Mouse (Mus musculus) liver, adult 2 months (tissue): ENCODE measurements at regions not wholly inside any gene's neighbourhood (a gene's known extent, or its start where the extent isn't known, plus 50 kb on each side); places are given as distances from the start of the nearest gene placed in this dataset.
A peak's percentile ranks its signal among the peaks of the same experiment; 100 is the strongest.

ENCODE experiments used
- DNase-seq: peaks from one replicate; pipeline ENCODE4 v3.0.0-alpha.2; 2011; ENCODE audit warnings: low read depth, low spot score; ENCODE audit errors: extremely low read depth
- H3K27ac ChIP-seq: fragments of 200-500 bp; replicated peaks from 2 replicates; pipeline ENCODE4 v1.5.1; 2012; ENCODE audit warnings: low read depth, mild to moderate bottlenecking, control low read depth, inconsistent platforms, low read length; ENCODE audit not compliant: insufficient read depth
- H3K27me3 ChIP-seq: fragments of 200-500 bp; 2 replicates; pipeline ENCODE4 v1.6.1; 2012; ENCODE audit warnings: mild to moderate bottlenecking, moderate library complexity, low read length, inconsistent platforms; ENCODE audit not compliant: control insufficient read depth, insufficient read depth
- H3K36me3 ChIP-seq: fragments of 200-500 bp; 2 replicates; pipeline ENCODE4 v1.6.1; 2012; ENCODE audit warnings: low read length, inconsistent platforms; ENCODE audit not compliant: control insufficient read depth, insufficient read depth
- H3K4me1 ChIP-seq: fragments of 200-500 bp; 2 replicates; pipeline ENCODE4 v1.6.1; 2011; ENCODE audit warnings: low read length; ENCODE audit not compliant: control insufficient read depth, insufficient read depth
- H3K4me3 ChIP-seq: fragments of 200-500 bp; 2 replicates; pipeline ENCODE4 v1.5.1; 2011; ENCODE audit warnings: low read depth, mild to moderate bottlenecking, control low read depth, low read length, moderate library complexity; ENCODE audit not compliant: insufficient read depth
- H3K79me2 ChIP-seq: fragments of 200-500 bp; 2 replicates; pipeline ENCODE4 v1.6.1; 2012; ENCODE audit warnings: inconsistent platforms, mild to moderate bottlenecking, low read length, moderate library complexity; ENCODE audit not compliant: control insufficient read depth, insufficient read depth
- H3K9ac ChIP-seq: fragments of 200-500 bp; 2 replicates; pipeline ENCODE4 v1.6.1; 2012; ENCODE audit warnings: low read depth, mild to moderate bottlenecking, control low read depth, inconsistent platforms, low read length
- CTCF ChIP-seq: fragments of 200-500 bp; IDR thresholded peaks from 2 replicates; pipeline ENCODE4 v1.5.1; 2011; ENCODE audit warnings: low read depth, low read length, control low read depth
- POLR2A ChIP-seq: fragments of 200-500 bp; IDR thresholded peaks from 2 replicates; pipeline ENCODE4 v1.6.1; 2011; ENCODE audit warnings: low read length, control low read depth; ENCODE audit not compliant: insufficient read depth; ENCODE audit errors: extremely low read depth
- WGBS: fragments of 180-500 bp; shearing (Covaris S2); methylation state at CpG from one replicate; pipeline ENCODE4 v1.1.7; 2018; 5-methylcytosine and 5-hydroxymethylcytosine counted together

DNA sequence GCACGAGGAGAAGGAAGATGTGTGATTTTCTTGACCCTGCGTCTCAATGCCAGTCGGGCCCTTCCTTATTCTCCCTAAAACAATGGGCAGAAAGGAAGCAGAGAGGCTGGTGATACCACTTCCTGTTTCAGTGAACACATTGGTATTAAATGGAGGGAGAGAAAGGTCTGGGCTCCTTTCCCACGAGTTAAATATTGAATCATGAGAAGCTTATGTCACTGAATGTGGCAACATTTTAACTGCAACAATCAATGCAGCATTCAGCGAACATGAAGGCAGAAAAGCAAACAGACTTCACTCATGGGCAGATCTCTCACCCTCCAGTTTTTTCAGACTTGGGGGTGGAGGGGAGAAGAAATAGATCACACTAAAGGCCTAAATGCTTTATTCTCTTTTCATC lies 819.8 kb downstream of the Poteg start:
- no peaks in the 10 kb centered on the region for H3K27me3 ChIP-seq

GRCm38 (mm10) chr8:28284257-28284656 lies 836.8 kb downstream of the Poteg start:
- WGBS: 79% methylated on average over 2 of the region's 2 CpGs
- H3K36me3 ChIP-seq: no peaks in the 10 kb centered on the region
- no peaks in the 10 kb centered on the region; the same call in 1 of the 2 replicates for H3K4me1 ChIP-seq
- H3K27ac ChIP-seq: no peak overlapping the region
- H3K27me3 ChIP-seq: no peaks in the 10 kb centered on the region
- H3K79me2 ChIP-seq: no peaks in the 10 kb centered on the region
- no peak overlapping the region for H3K4me3 ChIP-seq
- DNase-seq: no peak
- TF ChIP-seq POLR2A: no peak
- TF ChIP-seq CTCF: no peak
- H3K9ac ChIP-seq: no peak overlapping the region

More for the DNA sequence above, 819.8 kb downstream of the Poteg start:
- WGBS: 40% methylated on average over 5 of the region's 5 CpGs
- no peak for TF ChIP-seq CTCF
- no peak for TF ChIP-seq POLR2A
- Histone ChIP-seq H3K27ac (no peak overlapping the region), H3K4me3 (no peak overlapping the region), H3K4me1 (peaks cover 6% of the 10 kb centered on the region), H3K79me2 (no peaks in the 10 kb centered on the region), H3K36me3 (no peaks in the 10 kb centered on the region), H3K9ac (no peak overlapping the region)
- DNase-seq: peak; percentile 82

GRCm38 (mm10) chr8:28298896-28299793 lies 851.7 kb downstream of the Poteg start:
- Histone ChIP-seq H3K4me1 (no peaks in the 10 kb centered on the region; the same call in 1 of the 2 replicates), H3K79me2 (no peaks in the 10 kb centered on the region), H3K27ac (no peak overlapping the region), H3K27me3 (no peaks in the 10 kb centered on the region), H3K9ac (no peak overlapping the region), H3K36me3 (no peaks in the 10 kb centered on the region), H3K4me3 (no peak overlapping the region)
- WGBS: 69% methylated on average over 5 of the region's 5 CpGs
- TF ChIP-seq POLR2A (no peak), CTCF (no peak)
- peak; percentile 16 for DNase-seq

DNA sequence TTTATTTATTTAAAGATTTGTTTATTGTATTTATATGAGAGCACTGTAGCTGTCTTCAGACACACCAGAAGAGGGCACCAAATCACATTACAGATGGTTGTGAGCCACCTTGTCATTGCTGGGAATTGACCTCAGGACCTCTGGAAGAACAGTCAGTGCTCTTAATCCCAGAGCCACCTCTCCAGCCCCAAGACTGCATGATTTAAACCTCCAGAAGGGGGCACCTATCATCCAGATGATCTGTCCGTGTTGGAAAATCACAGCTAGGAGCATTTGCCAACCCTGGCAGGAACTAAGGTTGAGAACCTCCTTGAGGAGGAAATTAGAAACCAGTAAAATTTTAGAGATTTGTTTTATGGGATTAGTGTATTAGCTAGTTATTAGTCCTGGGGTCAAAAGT lies 869.6 kb downstream of the Poteg start:
- Histone ChIP-seq H3K4me3 (no peak overlapping the region), H3K36me3 (no peaks in the 10 kb centered on the region), H3K4me1 (no peaks in the 10 kb centered on the region), H3K27ac (no peak overlapping the region), H3K27me3 (no peaks in the 10 kb centered on the region), H3K79me2 (no peaks in the 10 kb centered on the region), H3K9ac (no peak overlapping the region)
- 45% methylated on average over 1 of the region's 1 CpGs for WGBS
- TF ChIP-seq CTCF (no peak), POLR2A (no peak)
- peak; percentile 3 for DNase-seq

DNA sequence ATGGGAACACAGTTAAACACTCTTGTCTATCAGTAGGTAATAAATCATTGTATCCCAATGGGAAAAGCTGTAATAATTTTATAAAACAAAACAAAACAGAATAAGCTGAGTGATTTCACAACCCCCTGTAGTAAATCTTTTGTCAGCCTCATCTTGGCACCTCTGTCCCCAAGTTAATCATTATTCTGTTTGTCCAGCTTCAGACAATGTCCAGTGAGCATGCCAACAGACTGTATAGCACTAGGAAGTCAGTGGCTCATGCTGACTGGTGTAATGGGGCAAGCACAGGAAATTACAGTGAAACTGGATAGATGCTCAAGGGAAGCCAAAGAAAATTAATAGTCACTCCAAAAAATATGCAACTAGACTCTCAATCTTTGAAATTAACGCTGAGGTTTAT lies 885.9 kb downstream of the Poteg start:
- no peaks in the 10 kb centered on the region for H3K4me1 ChIP-seq
- DNase-seq: peak; percentile 5
- H3K79me2 ChIP-seq: no peaks in the 10 kb centered on the region
- no peaks in the 10 kb centered on the region for H3K36me3 ChIP-seq
- 82% methylated on average over 1 of the region's 1 CpGs for WGBS
- no peak overlapping the region for H3K4me3 ChIP-seq
- TF ChIP-seq POLR2A (no peak), CTCF (no peak)
- no peak overlapping the region for H3K9ac ChIP-seq
- H3K27me3 ChIP-seq: no peaks in the 10 kb centered on the region
- H3K27ac ChIP-seq: no peak overlapping the region

DNA sequence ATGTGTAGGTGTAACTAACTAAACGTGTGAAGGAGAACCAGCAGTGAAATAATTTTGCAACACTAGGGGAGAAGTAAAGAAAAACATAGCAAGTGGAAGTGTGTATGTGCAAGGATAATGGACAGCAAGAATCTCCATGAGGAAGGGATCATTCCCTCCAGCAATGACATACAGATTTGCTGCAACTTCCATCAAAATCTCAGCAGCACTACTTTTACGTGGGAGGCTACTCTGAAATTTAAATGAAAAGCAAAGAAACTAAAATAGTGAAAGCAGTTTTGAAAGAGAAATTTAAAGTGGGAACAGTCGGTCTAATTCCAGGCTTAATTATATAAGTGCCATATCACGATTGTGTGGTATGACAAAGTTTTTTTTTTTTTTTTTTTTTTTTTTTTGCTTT lies 890.0 kb downstream of the Poteg start:
- no peaks in the 10 kb centered on the region for H3K79me2 ChIP-seq
- 68% methylated on average over 4 of the region's 4 CpGs for WGBS
- H3K27me3 ChIP-seq: no peaks in the 10 kb centered on the region
- TF ChIP-seq POLR2A: no peak
- no peak for TF ChIP-seq CTCF
- no peak overlapping the region for H3K27ac ChIP-seq
- no peak overlapping the region for H3K9ac ChIP-seq
- H3K36me3 ChIP-seq: no peaks in the 10 kb centered on the region
- no peak overlapping the region for H3K4me3 ChIP-seq
- DNase-seq: no peak
- H3K4me1 ChIP-seq: no peaks in the 10 kb centered on the region
